Mouse (Mus musculus): ENCODE data around the gene Sirt2.
A peak's percentile ranks its signal among the peaks of the same experiment; 100 is the strongest.

The Sirt2 gene

DNA sequence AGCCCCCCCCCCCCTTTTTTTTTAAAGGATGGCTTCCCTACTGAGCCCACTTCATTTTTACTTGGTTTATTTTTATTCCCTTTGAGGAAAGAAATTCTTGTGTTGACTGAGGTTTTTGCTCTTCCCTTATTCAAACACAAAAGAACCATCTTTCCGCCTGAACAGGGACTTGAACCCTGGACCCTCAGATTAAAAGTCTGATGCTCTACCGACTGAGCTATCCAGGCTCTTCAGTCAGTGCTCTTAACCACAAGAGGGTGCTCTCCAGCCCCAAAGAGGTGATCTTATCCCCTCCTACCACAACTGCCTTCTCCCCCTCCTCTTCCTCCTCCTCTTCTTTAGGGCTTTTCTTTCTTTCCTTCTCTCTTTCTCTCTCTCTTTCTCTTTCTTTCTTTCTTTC, 27.3 kb downstream of the Sirt2 start:
- no peak for DNase-seq (ENCODE audit: extremely low read depth, insufficient read length, low spot score)

DNA sequence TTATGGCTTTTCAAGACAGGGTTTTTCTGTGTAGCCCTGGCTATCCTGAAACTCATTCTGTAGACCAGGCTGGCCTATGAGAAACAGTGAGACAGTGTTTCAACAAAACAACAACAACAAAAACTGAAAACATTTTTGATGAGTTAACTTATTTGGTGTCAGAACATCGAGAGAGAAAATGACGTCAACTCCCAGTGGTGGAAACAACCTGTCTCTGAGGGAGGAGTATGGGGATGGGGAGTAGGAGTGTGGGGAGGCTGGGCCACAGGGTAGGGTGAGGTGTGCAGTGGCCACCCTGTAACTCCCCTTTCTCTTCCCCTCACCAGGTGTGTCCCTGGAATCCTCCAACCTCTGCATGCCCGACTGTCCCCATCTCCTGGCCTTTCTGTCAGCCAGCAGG, 28.0 kb downstream of the Sirt2 start:
- DNase-seq (ENCODE audit: extremely low read depth, insufficient read length, low spot score), result no peak

DNA sequence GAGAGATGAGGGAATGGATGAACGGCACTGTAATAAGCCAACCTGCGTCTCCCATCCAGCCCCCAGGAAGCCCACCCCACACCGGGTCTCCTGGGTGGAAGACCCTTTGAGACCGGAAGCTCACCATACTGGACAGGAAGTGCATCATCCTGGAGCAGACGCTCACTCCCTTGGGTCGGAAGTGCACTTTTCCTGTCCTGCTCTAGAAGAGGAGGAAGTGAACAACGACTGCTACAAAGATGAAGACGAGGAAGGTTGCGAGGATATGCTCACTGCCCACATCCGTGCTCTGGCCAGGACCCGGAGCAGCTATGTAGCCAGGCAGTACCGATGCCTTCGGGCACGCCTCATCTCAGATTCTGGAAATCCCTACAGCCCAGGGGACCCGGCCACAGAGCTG, 29.3 kb downstream of the Sirt2 start:
- DNase-seq (ENCODE audit: extremely low read depth, insufficient read length, low spot score), result no peak

DNA sequence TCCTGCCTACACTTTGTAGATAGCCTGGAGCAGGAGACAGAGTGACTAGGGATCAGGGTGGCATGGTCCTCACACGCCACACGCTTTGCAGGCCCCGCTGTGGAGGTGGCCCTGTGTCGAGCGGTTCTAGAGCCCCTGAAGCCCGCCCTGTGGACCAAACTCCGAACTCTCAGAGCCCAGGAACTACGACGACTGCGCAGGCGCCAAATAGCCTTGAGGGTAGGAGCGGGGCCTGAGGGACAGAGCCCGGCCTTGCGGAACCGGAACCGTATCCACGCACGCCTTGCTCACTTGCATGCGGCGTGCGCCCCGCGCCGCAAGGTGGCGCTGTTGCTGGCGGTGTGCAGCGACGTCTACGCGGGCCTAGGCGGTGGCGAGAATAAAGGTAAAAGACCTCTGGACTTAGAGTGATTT, 30.0 kb downstream of the Sirt2 start:
- peak; percentile 72 for DNase-seq (ENCODE audit: extremely low read depth, insufficient read length, low spot score)

DNA sequence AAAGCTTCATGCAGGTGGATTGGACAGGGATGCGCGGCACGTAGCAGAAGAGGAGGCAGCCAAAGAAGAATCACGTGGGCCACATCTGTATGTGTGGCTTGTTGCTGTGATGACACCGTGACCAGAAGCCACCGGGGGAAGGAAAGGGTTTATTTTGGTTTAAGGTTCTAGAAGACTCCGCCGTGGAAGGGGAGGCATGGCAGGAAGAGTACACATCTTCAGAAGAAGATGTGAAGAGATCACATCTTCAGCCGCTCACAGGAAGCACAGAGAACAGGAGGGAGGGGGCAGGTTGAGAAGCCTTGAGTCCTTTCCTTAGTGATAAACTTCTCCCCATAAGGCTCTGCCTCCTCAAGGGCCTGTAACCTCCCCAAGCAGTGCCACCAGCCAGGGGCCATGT, 33.5 kb downstream of the Sirt2 start:
- no peak for DNase-seq (ENCODE audit: extremely low read depth, insufficient read length, low spot score)

DNA sequence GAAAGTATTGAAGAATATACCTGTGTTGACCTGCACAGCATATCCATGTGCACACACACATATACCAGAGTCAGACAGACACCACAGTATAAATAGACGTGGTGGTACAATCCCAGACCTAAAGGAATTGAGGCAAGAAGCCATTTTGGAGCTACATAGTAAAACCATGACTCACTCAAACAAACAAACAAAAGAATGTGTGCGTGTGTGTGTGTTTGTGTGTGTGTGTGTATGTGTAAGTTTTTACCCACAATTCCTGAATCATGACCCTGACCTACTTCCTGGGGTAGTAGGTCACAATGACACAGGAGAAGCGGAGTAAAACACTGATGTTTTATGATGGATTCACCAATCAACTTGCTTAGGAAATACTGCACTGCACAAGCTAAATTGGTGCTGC, 34.9 kb downstream of the Sirt2 start:
- peak; percentile 64 for DNase-seq (ENCODE audit: extremely low read depth, insufficient read length, low spot score)

DNA sequence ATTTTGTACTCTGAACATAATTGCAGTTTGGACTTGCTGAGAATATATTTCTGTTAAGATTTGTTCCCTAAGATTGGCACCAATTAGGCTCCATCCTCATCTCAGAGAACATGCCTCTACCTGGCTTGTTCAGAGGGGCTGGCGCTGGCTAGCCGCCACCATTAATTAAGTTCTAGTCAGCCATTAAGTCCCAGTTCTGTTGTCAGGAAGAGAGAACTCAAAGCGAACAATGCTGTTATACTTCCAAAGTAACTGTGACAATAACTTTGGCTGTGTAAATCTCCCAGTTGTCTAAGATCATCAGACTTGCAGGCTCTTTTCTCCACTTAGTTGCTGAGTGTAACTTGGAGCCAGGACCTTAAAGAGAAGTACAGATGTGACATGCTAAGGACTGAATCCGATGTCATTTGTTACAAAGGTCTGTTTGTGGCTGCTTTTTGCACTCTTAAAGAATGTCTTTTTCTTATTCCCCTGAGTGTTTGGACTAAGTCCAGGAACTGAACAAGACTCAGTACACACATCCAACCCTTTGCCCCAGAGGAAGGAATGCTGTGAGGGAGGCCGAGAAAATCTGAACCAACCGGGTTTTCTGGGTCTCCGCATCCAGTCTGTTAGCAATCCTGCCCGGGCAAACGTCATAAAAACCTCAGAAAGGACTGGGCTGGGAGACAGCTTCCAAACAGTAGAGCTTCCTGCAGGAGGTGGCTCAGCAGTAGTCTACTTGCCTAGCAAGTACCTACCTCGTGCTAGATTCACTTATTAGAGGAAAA, 35.6 kb downstream of the Sirt2 start:
- peak; percentile 55 for DNase-seq (ENCODE audit: extremely low read depth, insufficient read length, low spot score)

DNA sequence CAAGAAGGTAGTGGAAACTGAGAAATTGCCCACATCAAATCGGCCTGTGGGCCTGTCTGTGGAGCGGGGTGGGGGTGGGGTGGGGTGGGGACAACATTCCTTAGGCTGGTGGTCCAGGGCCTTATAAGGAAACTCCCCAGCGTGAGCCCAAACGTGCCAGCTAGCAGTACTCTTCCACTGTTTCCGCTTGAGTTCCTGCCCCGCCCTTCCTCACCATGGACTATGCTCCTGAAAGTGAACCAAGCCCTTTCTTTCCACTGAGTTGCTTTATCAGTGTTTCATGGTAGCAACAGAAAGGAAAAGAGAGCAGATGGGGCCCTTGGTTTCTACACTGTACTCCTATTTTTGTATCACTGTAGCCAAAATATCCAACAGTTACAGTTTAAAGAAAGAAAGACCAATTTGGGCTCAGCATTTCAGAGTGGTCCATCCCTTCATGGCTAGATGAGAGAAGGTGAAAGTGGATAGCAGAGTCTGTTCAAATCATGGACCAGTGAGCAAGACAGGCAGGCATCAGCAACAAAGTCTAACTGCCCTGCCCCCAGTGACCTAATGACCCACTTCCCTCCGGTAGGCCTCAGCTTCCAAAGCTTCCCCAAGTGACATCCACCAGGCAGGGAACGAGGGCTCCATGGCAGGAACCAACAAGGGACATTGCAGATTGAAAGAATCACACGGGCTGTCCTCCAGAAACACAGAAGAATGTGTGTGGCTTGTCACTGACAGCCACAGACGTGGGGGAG, 36.5 kb downstream of the Sirt2 start:
- DNase-seq (ENCODE audit: extremely low read depth, insufficient read length, low spot score), result no peak

DNA sequence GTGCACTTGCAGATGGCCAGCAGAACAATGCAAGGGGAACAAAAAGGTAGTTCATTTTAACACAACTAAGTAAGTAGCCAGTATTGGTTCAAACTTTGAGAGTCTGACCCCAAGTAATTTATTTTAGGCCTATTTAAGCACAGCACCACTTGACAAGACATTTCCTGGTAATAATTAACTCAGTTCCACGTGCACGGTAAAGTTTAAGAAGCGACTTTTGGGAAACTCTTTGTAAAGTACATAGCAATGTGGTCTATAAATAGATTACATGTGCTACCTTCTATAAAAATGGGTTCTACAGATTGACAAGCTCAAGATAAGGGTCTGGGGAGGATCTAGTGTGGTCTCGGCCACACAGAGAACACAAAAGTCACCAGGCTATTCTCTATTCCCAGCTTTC, 37.2 kb downstream of the Sirt2 start:
- no peak for DNase-seq (ENCODE audit: extremely low read depth, insufficient read length, low spot score)

DNA sequence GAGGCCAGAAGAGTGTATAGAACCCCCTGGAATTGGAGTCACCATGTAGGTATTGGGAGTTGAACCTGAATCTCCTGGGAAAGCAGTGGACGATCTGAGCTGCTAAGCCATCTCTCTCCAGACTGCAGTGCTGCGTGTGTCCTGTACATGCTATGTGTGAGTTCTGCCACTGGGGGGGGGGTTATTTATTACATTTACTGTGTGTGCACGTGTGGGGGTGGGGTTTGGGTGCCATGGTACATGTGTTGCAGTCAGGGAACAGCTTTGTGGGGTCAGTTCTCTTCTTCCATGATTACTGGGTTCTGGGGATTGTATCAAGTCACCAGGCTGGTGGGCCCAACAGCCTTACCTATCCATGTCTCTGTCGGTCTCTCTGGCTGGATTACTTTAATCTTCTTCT, 40.3 kb downstream of the Sirt2 start:
- no peak for DNase-seq (ENCODE audit: extremely low read depth, insufficient read length, low spot score)

DNA sequence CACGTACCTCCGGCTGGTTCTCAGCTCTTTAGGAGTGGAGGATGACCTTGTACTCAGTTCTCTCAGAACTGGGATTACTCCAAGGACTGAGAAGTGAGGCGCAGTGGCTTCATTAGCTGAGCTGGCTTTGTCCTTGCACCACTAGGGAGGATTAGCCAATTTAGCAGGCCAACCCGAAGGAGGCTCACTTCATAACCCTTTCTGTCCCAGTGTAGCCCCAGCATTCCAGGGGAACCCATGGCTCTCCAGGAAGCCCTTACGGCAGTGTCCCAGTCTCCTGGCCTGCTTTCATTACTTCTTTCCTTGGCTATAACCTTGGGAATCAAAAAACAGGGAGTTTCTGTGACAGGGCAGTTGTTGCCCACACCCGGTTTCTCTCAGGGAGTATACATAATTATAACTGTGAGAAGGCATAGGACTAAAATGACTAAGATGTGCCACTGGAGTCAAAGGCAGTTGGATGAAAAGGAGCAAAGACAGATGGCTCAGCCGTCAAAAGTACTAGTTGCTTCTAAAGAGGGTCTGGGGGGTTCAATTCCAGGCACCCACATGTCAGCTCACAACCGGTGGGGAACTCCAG, 41.2 kb downstream of the Sirt2 start:
- DNase-seq (ENCODE audit: extremely low read depth, insufficient read length, low spot score), result no peak

DNA sequence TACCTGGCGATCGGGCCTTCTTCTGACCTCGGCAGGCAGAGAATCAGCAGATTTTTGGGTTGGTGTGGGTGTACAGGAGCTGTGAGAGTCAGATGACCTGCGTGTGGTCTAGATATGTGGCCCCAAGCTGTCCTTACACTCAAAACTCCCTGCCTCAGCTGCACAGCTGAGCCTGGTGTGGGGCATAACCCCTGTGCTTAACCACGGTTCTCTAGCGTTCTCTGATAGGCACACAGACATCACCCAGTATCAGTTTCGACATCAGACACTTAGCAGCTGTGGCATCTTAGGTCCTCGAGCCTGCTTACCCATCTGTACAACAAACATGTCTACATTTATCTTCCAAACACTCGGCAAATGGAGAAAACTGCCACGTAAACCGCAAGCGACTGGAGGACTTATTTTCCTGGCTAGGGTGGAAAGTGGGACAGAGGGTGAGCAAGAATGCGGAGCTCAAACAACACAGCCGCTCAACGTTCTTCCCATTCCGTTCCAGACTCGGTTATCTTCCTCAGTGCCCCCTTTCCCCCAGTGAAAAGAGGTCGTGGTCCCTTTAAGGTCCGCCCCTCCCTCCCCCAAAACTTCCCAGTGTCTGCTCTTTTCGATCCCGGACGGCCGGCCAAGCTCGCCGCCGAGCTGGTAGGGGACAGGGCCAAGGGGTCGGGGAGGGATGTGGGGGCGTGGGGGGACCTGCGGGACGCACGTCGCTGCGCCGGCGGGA, 41.8 kb downstream of the Sirt2 start, which contains the start of gene Hnrnpl:
TSS of gene Hnrnpl (plus strand) at position 321 of the 721 bp plus-strand sequence.
- DNase-seq (ENCODE audit: extremely low read depth, insufficient read length, low spot score), result no peak

DNA sequence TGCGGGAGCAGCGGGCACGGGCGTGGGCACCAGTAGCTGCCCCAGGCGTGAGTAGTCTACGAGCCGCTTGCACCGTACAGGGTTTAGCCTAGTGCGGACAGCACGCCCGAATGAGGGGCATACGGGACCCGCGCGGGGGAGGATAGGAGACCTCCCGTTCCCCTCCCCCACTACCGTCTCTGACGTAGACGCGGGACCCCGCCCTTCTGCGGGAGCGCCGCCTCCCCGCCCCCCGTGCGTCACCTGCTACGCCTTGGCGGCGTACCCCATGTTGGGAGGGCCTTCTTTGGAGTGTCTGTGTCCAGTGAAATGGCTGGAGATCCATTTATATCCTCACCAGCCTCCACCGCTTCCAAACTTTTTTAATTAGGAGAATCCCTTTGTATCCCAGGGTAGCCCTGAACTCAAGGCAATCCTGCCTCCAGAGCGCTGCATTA, 42.4 kb downstream of the Sirt2 start:
- DNase-seq (ENCODE audit: extremely low read depth, insufficient read length, low spot score), result peak; percentile 87

DNA sequence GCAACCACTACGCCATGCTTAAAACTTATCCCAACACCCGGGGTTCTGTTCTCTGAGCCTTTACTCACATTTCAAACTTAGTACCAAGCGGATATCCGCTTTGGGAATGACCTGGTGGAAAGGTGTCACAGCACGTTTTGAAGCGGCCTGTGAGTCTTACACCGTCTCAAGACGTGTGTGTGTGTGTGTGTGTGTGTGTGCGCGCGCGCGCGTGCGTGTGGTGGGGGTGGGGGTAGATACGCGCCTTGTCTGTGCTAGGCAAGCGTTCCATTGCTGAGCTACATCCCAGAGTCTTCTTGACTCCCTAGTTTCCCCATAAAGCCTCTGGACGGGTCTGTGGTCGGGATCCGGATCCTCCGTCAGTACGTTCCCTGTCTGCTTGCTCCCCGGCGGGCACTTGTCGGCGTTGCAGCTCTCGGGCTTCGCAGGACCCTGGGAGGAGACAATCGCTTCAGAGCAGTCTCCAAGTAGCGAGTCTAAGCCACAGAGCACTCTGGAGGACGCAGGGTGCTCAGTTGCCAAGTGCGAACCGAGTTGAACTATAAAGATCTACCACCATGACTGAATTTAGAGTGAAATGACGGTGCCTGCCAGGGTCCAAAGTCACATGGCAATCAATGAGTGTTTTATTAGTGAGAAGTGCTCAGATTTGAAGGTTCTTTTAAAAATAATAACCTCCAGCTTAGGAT, 43.0 kb downstream of the Sirt2 start:
- peak; percentile 83 for DNase-seq (ENCODE audit: extremely low read depth, insufficient read length, low spot score)

DNA sequence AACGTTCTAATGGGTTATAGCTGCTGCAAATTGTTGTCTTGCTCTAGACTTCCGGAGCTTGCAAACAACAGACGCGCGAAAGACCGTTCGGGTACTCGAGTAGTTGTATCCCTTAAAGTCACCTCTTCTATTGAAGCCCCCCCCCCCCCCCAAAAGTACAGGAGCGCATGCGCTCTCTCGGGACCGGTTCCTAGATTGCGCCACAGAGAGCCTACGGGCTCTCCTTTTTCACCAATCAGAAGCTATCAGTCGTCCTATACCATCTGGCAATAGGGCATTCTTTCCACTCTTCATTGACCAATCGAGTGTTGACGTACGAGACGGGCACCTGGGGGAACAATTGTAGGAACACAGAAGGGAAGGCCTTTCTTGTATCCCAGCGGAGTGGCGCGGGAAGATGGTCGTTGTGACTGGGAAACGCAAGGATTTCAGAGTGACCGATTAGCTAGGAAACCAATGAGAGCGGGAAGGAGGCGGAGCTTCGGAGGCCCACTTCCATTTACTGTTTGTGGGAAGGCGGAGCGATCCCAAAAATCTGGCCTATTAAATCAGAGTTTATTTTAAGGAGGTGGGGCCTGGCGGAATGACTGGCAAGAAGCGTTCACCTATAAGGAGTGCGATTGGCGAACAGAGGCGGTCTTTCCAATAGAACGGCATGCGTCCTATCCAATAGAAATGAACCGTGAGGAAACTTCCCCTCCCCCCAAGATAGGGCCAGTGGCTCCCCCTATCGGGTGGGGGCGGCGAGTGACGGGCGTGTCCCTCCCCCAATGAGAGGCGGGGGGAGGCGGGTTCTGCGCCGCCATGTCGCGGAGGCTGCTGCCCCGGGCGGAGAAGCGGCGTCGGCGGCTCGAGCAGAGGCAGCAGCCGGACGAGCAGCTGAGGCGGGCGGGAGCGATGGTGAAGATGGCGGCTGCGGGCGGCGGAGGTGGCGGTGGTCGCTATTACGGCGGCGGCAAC, 43.9 kb downstream of the Sirt2 start:
- DNase-seq (ENCODE audit: extremely low read depth, insufficient read length, low spot score), result peak; percentile 96

DNA sequence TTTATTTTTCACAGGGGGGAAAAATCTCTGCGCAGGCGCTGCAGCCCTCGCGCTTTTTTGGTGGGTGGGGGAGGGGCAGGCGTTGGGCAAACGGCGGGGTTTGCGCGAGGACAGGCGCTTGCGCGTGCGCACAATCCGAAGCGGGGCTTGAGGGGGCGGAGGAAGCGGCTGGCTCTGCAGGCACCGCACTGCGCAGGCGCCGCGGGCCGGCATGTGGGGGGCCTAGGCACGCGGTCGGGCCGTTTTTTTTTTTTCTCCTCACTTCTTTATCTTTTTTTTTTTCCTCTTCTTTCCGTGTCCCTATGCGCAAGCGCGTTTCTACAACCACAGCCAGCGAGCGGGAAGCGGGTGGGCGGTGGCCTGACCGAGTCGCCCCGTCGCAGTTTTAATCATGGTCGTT, 44.7 kb downstream of the Sirt2 start:
- peak; percentile 92 for DNase-seq (ENCODE audit: extremely low read depth, insufficient read length, low spot score)

DNA sequence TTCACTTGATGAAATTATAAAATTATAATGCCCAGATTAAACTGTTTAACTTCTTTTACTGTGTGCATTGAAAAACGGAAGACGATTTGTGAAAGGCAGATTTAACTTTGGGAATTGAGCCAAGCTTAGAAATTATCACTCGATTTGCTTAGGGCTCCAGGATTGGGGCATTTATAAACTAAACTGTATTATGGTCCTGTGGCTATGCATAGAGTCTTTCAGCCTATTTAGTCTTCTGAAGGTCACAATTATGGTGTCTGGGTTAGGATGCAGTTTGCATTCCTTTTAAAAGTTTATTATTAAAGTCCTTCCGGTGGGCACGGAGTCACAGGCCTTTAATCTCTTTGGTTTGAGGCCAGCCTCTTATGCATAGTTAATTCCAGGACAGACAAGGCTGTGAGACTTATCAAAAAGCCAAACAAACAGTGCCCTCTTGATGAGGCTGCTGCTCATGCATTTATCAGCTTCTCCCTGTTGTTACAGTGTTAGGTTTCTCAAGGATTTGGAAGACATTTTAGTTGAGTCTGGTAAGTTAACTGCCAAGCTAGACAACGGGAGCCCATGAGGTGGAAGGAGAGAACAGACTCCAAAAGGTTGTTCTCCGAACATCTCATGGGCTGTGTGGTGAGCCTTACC, 45.2 kb downstream of the Sirt2 start:
- DNase-seq (ENCODE audit: extremely low read depth, insufficient read length, low spot score), result no peak

DNA sequence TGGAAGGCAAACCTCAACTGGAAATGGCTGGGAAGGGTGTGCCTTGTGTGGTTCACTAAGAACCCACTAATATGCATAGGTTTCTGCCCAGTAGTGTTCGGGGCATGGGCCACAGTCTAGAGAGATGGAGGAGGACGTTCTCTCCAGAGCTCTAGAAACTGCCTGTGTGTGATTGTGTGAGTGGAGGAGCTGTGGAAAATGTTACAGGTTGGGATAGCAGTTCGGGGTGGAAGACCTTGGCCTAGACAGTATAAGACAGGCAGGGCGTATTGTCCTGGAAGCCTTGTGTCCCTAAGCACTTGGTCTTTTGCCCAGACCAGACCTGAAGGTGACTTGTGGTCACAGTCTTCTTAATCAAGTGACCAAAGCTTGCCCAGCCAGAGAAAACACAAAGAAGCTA, 45.9 kb downstream of the Sirt2 start:
- DNase-seq (ENCODE audit: extremely low read depth, insufficient read length, low spot score), result no peak

DNA sequence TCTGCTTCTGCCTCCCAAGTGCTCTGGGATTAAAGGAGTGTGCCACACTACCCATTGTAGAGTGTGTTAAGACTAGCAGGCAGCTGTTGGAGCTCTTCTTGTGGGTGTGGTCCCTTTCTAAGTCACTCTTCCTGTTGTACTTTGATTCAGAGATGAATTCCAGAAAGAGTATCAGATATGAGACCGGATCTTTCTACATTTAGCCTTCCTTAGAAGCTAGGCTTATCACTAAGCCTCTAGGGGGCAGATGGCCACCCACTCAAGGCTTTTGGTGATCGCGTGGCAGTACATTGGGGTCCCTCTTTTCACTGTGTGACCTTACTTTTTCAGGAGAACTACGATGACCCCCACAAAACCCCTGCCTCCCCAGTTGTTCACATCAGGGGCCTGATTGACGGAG, 46.4 kb downstream of the Sirt2 start:
- DNase-seq (ENCODE audit: extremely low read depth, insufficient read length, low spot score), result no peak

All from 3134 (cell line).